8 mouse cellular contexts compared by ENCODE assay signal in the genomic region with DNA sequence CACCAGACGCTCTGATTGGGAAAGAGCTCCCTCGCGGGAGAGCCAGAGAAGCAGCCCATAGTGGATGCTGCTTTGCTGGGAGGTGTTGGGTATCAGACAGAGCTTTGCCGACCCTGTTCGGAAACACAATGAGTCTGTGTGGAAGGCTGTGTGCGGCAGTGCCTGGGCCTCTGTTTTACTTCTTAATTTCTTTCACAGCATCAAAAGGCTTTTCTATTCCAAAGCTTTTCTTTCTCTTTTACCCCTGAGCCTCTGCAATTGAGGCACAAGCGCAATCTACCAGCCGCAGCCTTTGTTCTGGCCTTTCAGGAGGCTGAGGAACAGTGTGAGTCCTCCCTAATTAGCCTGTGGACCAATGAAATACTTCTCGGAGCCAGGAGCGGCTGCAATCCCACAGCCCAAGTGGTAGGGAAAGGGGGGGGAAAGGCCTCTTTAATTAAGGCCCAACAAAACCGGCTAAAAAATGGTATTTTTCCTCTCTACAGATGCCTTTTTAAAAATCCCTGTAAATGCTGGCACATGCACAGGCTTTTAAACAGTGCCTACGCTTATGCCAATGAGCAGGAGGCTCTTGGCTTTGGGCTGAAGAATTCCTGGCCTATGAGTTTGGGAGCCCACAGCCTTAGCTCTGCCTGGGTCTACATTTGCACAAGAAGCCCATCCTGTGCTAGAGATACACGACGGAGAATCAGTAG.
DNase-seq lines count a peak whose midpoint lies in the region; ATAC-seq lines count a peak whose summit lies in the region.

No protein-coding gene starts in this region.

- peak; percentile 98 for ATAC-seq in forebrain, embryonic 15.5 days (replicated peaks)
- ATAC-seq in intestine, embryonic 16.5 days = no peak
- no peak for ATAC-seq in stomach, embryonic 14.5 days (ENCODE audit: insufficient number of reproducible peaks, insufficient read depth, low FRiP score, low read depth)
- ATAC-seq in erythroblast, adult 5-6 weeks (replicated peaks; ENCODE audit: low FRiP score, poor library complexity, severe bottlenecking) = no peak

- peaks cover 39% of the 10 kb centered on the region for H3K4me1 ChIP-seq in forebrain, embryonic 15.5 days
- H3K4me1 ChIP-seq in intestine, embryonic 16.5 days (ENCODE audit: control insufficient read depth, insufficient read depth, low read length) = no peaks in the 10 kb centered on the region; the same call in 1 of the 2 replicates
- H3K4me1 ChIP-seq in stomach, embryonic 14.5 days (ENCODE audit: control insufficient read depth, insufficient read depth, low read length) = peaks cover 6% of the 10 kb centered on the region; the same call in 1 of the 2 replicates

- H3K4me3 ChIP-seq in forebrain, embryonic 15.5 days = no peak overlapping the region
- no peak overlapping the region for H3K4me3 ChIP-seq in intestine, embryonic 16.5 days (ENCODE audit: low read length)
- H3K4me3 ChIP-seq in stomach, embryonic 14.5 days (ENCODE audit: low read depth, low read length) = no peak overlapping the region

- peak; percentile 39 for DNase-seq in ES-CJ7 (ENCODE audit: low read depth, low spot score)
- DNase-seq in adrenal gland, postnatal 36 days = peak; percentile 3 to 8
- peak; percentile 5 for DNase-seq in lung, postnatal 14 days
- DNase-seq in spleen, postnatal 4 days (ENCODE audit: low spot score in 2 of 2) = no peak

- 2% methylated on average over 14 of the region's 14 CpGs for WGBS in forebrain, embryonic 15.5 days
- WGBS in intestine, embryonic 16.5 days = 36% methylated on average over 14 of the region's 14 CpGs
- WGBS in stomach, embryonic 14.5 days = 20% methylated on average over 14 of the region's 14 CpGs

- H3K9me3 ChIP-seq in forebrain, embryonic 15.5 days = no peaks in the 10 kb centered on the region
- H3K9me3 ChIP-seq in intestine, embryonic 16.5 days (ENCODE audit: control insufficient read depth, low read length) = no peaks in the 10 kb centered on the region
- no peaks in the 10 kb centered on the region for H3K9me3 ChIP-seq in stomach, embryonic 14.5 days (ENCODE audit: control insufficient read depth, low read depth, low read length)

- H3K27ac ChIP-seq in forebrain, embryonic 15.5 days (replicated peaks) = peak overlapping the region; percentile 91
- H3K27ac ChIP-seq in intestine, embryonic 16.5 days (ENCODE audit: low read length) = 0 out of 2 replicates have a peak overlapping the region, but pooled peaks have one; percentile 27
- H3K27ac ChIP-seq in stomach, embryonic 14.5 days (ENCODE audit: low read length) = no peak overlapping the region

- peak overlapping the region; percentile 19 for H3K4me2 ChIP-seq in forebrain, embryonic 15.5 days (replicated peaks)
- H3K4me2 ChIP-seq in intestine, embryonic 16.5 days (ENCODE audit: low read depth, low read length) = no peak overlapping the region
- H3K4me2 ChIP-seq in stomach, embryonic 14.5 days (replicated peaks; ENCODE audit: low read depth, low read length) = peak overlapping the region; percentile 11; the same call in 1 of the 2 replicates

- H3K9ac ChIP-seq in forebrain, embryonic 15.5 days (replicated peaks) = peak overlapping the region; percentile 19
- H3K9ac ChIP-seq in intestine, embryonic 16.5 days (ENCODE audit: low read depth, low read length) = no peak overlapping the region
- no peak overlapping the region for H3K9ac ChIP-seq in stomach, embryonic 14.5 days (replicated peaks; ENCODE audit: low read depth, low read length)

- no peaks in the 10 kb centered on the region for H3K36me3 ChIP-seq in forebrain, embryonic 15.5 days
- H3K36me3 ChIP-seq in intestine, embryonic 16.5 days (ENCODE audit: control insufficient read depth, insufficient read depth, low read length) = no peaks in the 10 kb centered on the region
- no peaks in the 10 kb centered on the region for H3K36me3 ChIP-seq in stomach, embryonic 14.5 days (ENCODE audit: control insufficient read depth, insufficient read depth, low read length)

- H3K27me3 ChIP-seq in forebrain, embryonic 15.5 days = no peaks in the 10 kb centered on the region
- no peaks in the 10 kb centered on the region for H3K27me3 ChIP-seq in intestine, embryonic 16.5 days (replicated peaks; ENCODE audit: control insufficient read depth, insufficient read depth, low read length)
- no peaks in the 10 kb centered on the region for H3K27me3 ChIP-seq in stomach, embryonic 14.5 days (ENCODE audit: control insufficient read depth, insufficient read depth, low read length)

Comparison
In these comparisons a context has a peak if more than half of its experiments do, and no peak if none do; other contexts are left out.
1. DNase-seq: peak in ES-CJ7 (single experiment), adrenal gland, postnatal 36 days (2 of 2) and lung, postnatal 14 days (single experiment); none in spleen, postnatal 4 days (0 of 2).